Mouse (Mus musculus): ENCODE results near the gene Npas2. TPM values are rescaled to one million over a fixed set of nuclear protein-coding genes. Genes with fewer than 3 reads are reported as not detected.

The Npas2 gene
- polyA plus RNA-seq, 1 experiment from 2014 or later, result 0.28 TPM

GRCm38 (mm10) chr1:39313352-39314245 is 120.1 kb downstream of the Npas2 start:
- no peak overlapping the region for H3K9ac ChIP-seq
- WGBS (ENCODE audit: insufficient replicate concordance), result 47% methylated on average over 10 of the region's 10 CpGs
- no peaks in the 10 kb centered on the region for H3K36me3 ChIP-seq (replicated peaks)
- no peak overlapping the region for H3K4me2 ChIP-seq
- H3K27ac ChIP-seq (replicated peaks), result no peak overlapping the region
- H3K27me3 ChIP-seq, result no peaks in the 10 kb centered on the region
- H3K4me1 ChIP-seq (replicated peaks), result no peaks in the 10 kb centered on the region
- H3K9me3 ChIP-seq (replicated peaks), result no peaks in the 10 kb centered on the region
- ATAC-seq (ENCODE audit: insufficient read depth), result no peak
- H3K4me3 ChIP-seq (replicated peaks), result no peak overlapping the region

- Histone ChIP-seq H3K9ac (no peak overlapping the region), H3K27me3 (no peaks in the 10 kb centered on the region), H3K4me2 (no peak overlapping the region), H3K9me3 (replicated peaks) (no peaks in the 10 kb centered on the region), H3K4me1 (replicated peaks) (no peaks in the 10 kb centered on the region), H3K27ac (replicated peaks) (no peak overlapping the region), H3K4me3 (replicated peaks) (no peak overlapping the region), H3K36me3 (replicated peaks) (no peaks in the 10 kb centered on the region)
- 65% methylated on average over 2 of the region's 2 CpGs for WGBS (ENCODE audit: insufficient replicate concordance)
- ATAC-seq (ENCODE audit: insufficient read depth), result no peak
These were observed 124.4 kb downstream of the Npas2 start for GRCm38 (mm10) chr1:39317935-39318334.

- Histone ChIP-seq H3K27ac (replicated peaks) (no peak overlapping the region), H3K4me1 (replicated peaks) (no peaks in the 10 kb centered on the region), H3K9me3 (replicated peaks) (no peaks in the 10 kb centered on the region), H3K4me3 (replicated peaks) (no peak overlapping the region), H3K4me2 (no peak overlapping the region), H3K9ac (no peak overlapping the region), H3K27me3 (no peaks in the 10 kb centered on the region), H3K36me3 (replicated peaks) (no peaks in the 10 kb centered on the region)
- ATAC-seq (ENCODE audit: insufficient read depth), result no peak
- WGBS (ENCODE audit: insufficient replicate concordance), result 70% methylated on average over 7 of the region's 7 CpGs
These were observed 125.3 kb downstream of the Npas2 start for GRCm38 (mm10) chr1:39318870-39319269.

DNA sequence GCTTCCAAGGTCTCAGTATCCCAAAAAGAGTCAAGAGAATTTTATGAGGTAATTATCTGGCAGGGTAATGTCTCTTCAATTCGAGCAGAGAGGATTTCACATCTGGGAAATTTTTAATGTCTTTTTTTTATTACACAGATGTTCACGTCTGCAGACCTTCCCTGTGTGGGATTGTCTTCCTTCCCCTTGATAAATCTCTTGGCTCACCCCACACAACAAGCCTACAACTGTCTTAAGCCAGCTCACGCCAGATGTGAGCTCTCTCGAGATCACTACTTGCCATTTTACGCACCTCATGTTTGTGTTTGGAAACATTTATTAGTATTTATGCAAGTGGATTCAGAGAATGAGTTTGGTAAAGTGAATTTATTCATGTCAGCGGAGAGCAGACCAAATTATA is 128.4 kb downstream of the Npas2 start:
- Histone ChIP-seq H3K27ac (replicated peaks) (no peak overlapping the region), H3K4me2 (no peak overlapping the region), H3K4me3 (replicated peaks) (no peak overlapping the region), H3K4me1 (replicated peaks) (no peaks in the 10 kb centered on the region), H3K36me3 (replicated peaks) (no peaks in the 10 kb centered on the region), H3K27me3 (no peaks in the 10 kb centered on the region), H3K9ac (no peak overlapping the region), H3K9me3 (replicated peaks) (no peaks in the 10 kb centered on the region)
- no peak for ATAC-seq (ENCODE audit: insufficient read depth)
- 46% methylated on average over 6 of the region's 6 CpGs for WGBS (ENCODE audit: insufficient replicate concordance)

- 60% methylated on average over 6 of the region's 6 CpGs for WGBS (ENCODE audit: insufficient replicate concordance)
- no peak overlapping the region for H3K4me3 ChIP-seq (replicated peaks)
- no peaks in the 10 kb centered on the region for H3K27me3 ChIP-seq
- H3K4me1 ChIP-seq (replicated peaks), result no peaks in the 10 kb centered on the region
- no peaks in the 10 kb centered on the region for H3K36me3 ChIP-seq (replicated peaks)
- H3K27ac ChIP-seq (replicated peaks), result no peak overlapping the region
- H3K4me2 ChIP-seq, result no peak overlapping the region
- H3K9me3 ChIP-seq (replicated peaks), result no peaks in the 10 kb centered on the region
- no peak for ATAC-seq (ENCODE audit: insufficient read depth)
- H3K9ac ChIP-seq, result no peak overlapping the region
These were observed 131.7 kb downstream of the Npas2 start for GRCm38 (mm10) chr1:39325228-39325627.

- Histone ChIP-seq H3K27me3 (no peaks in the 10 kb centered on the region), H3K36me3 (replicated peaks) (no peaks in the 10 kb centered on the region), H3K9ac (no peak overlapping the region), H3K4me3 (replicated peaks) (no peak overlapping the region), H3K27ac (replicated peaks) (no peak overlapping the region), H3K4me2 (no peak overlapping the region), H3K9me3 (replicated peaks) (no peaks in the 10 kb centered on the region), H3K4me1 (replicated peaks) (no peaks in the 10 kb centered on the region)
- ATAC-seq (ENCODE audit: insufficient read depth), result no peak
- WGBS (ENCODE audit: insufficient replicate concordance), result 63% methylated on average over 7 of the region's 7 CpGs
These were observed 134.0 kb downstream of the Npas2 start for GRCm38 (mm10) chr1:39327546-39327945.

GRCm38 (mm10) chr1:39330857-39331594 is 137.5 kb downstream of the Npas2 start:
- Histone ChIP-seq H3K4me1 (replicated peaks) (no peaks in the 10 kb centered on the region), H3K9me3 (replicated peaks) (no peaks in the 10 kb centered on the region), H3K27ac (replicated peaks) (no peak overlapping the region), H3K27me3 (peaks cover 10% of the 10 kb centered on the region; the same call in 1 of the 2 replicates), H3K4me2 (no peak overlapping the region), H3K9ac (no peak overlapping the region), H3K36me3 (replicated peaks) (no peaks in the 10 kb centered on the region), H3K4me3 (replicated peaks) (no peak overlapping the region)
- no peak for ATAC-seq (ENCODE audit: insufficient read depth)
- 69% methylated on average over 7 of the region's 7 CpGs for WGBS (ENCODE audit: insufficient replicate concordance)

GRCm38 (mm10) chr1:39332456-39332855 is 138.9 kb downstream of the Npas2 start:
- Histone ChIP-seq H3K9me3 (replicated peaks) (no peaks in the 10 kb centered on the region), H3K36me3 (replicated peaks) (no peaks in the 10 kb centered on the region), H3K9ac (no peak overlapping the region), H3K4me2 (no peak overlapping the region), H3K4me3 (replicated peaks) (no peak overlapping the region), H3K27me3 (peaks cover 19% of the 10 kb centered on the region), H3K27ac (replicated peaks) (no peak overlapping the region), H3K4me1 (replicated peaks) (no peaks in the 10 kb centered on the region)
- WGBS (ENCODE audit: insufficient replicate concordance), result 63% methylated on average over 4 of the region's 4 CpGs
- no peak for ATAC-seq (ENCODE audit: insufficient read depth)

- Histone ChIP-seq H3K4me2 (no peak overlapping the region), H3K4me1 (replicated peaks) (no peaks in the 10 kb centered on the region), H3K36me3 (replicated peaks) (no peaks in the 10 kb centered on the region), H3K4me3 (replicated peaks) (no peak overlapping the region), H3K27me3 (peaks cover 24% of the 10 kb centered on the region), H3K9ac (no peak overlapping the region), H3K9me3 (replicated peaks) (no peaks in the 10 kb centered on the region), H3K27ac (replicated peaks) (no peak overlapping the region)
- WGBS (ENCODE audit: insufficient replicate concordance), result 42% methylated on average over 15 of the region's 15 CpGs
- no peak for ATAC-seq (ENCODE audit: insufficient read depth)
These were observed 142.1 kb downstream of the Npas2 start for GRCm38 (mm10) chr1:39335561-39336196.

- Histone ChIP-seq H3K4me1 (replicated peaks) (no peaks in the 10 kb centered on the region), H3K27ac (replicated peaks) (no peak overlapping the region), H3K4me2 (no peak overlapping the region), H3K27me3 (peaks cover 24% of the 10 kb centered on the region), H3K9ac (no peak overlapping the region), H3K9me3 (replicated peaks) (no peaks in the 10 kb centered on the region), H3K36me3 (replicated peaks) (no peaks in the 10 kb centered on the region), H3K4me3 (replicated peaks) (no peak overlapping the region)
- 62% methylated on average over 8 of the region's 8 CpGs for WGBS (ENCODE audit: insufficient replicate concordance)
- ATAC-seq (ENCODE audit: insufficient read depth), result no peak
These were observed 143.3 kb downstream of the Npas2 start for GRCm38 (mm10) chr1:39336788-39337187.

- no peak overlapping the region for H3K4me3 ChIP-seq (replicated peaks)
- H3K9me3 ChIP-seq (replicated peaks), result no peaks in the 10 kb centered on the region
- no peak overlapping the region for H3K9ac ChIP-seq
- H3K27me3 ChIP-seq, result peaks cover 24% of the 10 kb centered on the region
- H3K27ac ChIP-seq (replicated peaks), result no peak overlapping the region
- no peaks in the 10 kb centered on the region for H3K36me3 ChIP-seq (replicated peaks)
- WGBS (ENCODE audit: insufficient replicate concordance), result 53% methylated on average over 10 of the region's 10 CpGs
- ATAC-seq (ENCODE audit: insufficient read depth), result no peak
- no peak overlapping the region for H3K4me2 ChIP-seq
- H3K4me1 ChIP-seq (replicated peaks), result no peaks in the 10 kb centered on the region
These were observed 145.3 kb downstream of the Npas2 start for GRCm38 (mm10) chr1:39338831-39339230.
